Mouse (Mus musculus) layer of hippocampus, adult 18-20 months (tissue): ENCODE measurements around the gene Irf7. TPM values are rescaled to one million over a fixed set of nuclear protein-coding genes. Genes with fewer than 3 reads are reported as not detected.

Experiments used
- DNase-seq, 2 experiments: peaks; one replicate each; pipeline ENCODE4 v3.0.0; 2022; ENCODE audit warnings: low spot score in 2 of 2
- microRNA-seq, 2 experiments: library from miRNA; unstranded; fragments of <30 nt; microRNA quantifications; one replicate each; pipeline ENCODE4 v1.2.0; 2021
- total RNA-seq, 2 experiments: library from RNA; stranded (reverse); gene quantifications; 2 replicates each; pipeline ENCODE4 v1.2.3; 2021

Gene Irf7
- total RNA-seq, 2 experiments from 2014 or later = 0.46 to 1.2 TPM

GRCm38 (mm10) chr7:141221249-141222125 lies 44.8 kb downstream of the Irf7 start:
- DNase-seq = peak; percentile 90 to 94

GRCm38 (mm10) chr7:141220377-141220776 lies 45.9 kb downstream of the Irf7 start:
- no peak for DNase-seq

- DNase-seq = no peak
Measured at GRCm38 (mm10) chr7:141219558-141220099, 46.7 kb downstream of the Irf7 start.

GRCm38 (mm10) chr7:141218557-141219133 lies 47.6 kb downstream of the Irf7 start:
- no peak for DNase-seq

- no peak for DNase-seq
Measured at GRCm38 (mm10) chr7:141218141-141218540, 48.1 kb downstream of the Irf7 start.

GRCm38 (mm10) chr7:141217343-141218013 lies 48.8 kb downstream of the Irf7 start:
- DNase-seq = no peak

GRCm38 (mm10) chr7:141216894-141217293 lies 49.4 kb downstream of the Irf7 start:
- no peak for DNase-seq

GRCm38 (mm10) chr7:141215880-141216733 lies 50.2 kb downstream of the Irf7 start:
- DNase-seq = no peak

- peak; percentile 68 to 79 for DNase-seq
Measured at GRCm38 (mm10) chr7:141215101-141215879, 51.0 kb downstream of the Irf7 start, which contains the start of gene Rassf7. Gene Rassf7, plus strand, starts transcription at chr7:141215860.

- no peak for DNase-seq
Measured at GRCm38 (mm10) chr7:141214310-141214709, 52.0 kb downstream of the Irf7 start.

- DNase-seq = no peak
Measured at GRCm38 (mm10) chr7:141213605-141214235, 52.6 kb downstream of the Irf7 start, which contains the start of gene Lmntd2. Gene Lmntd2, minus strand, starts transcription at chr7:141214080.

- no peak for DNase-seq
Measured at GRCm38 (mm10) chr7:141213133-141213532, 53.1 kb downstream of the Irf7 start.

Small RNA genes within 50 kb of the gene (microRNA-seq; reads per million reads assigned to microRNA genes)
- 70.8 to 81.7 reads per million in 2 experiments for gene Mir210

Other genes starting within 250 kb of the Irf7 start
- gene Ifitm6, start 248.6 kb downstream of the Irf7 start, total RNA-seq = not detected
- gene Gm17387, start 237.3 kb downstream of the Irf7 start, total RNA-seq = not detected
- gene B4galnt4, start 205.4 kb downstream of the Irf7 start, total RNA-seq = 10 to 100 TPM; 84.2 to 86.8 TPM
- not detected for gene Pkp3, start 188.3 kb downstream of the Irf7 start, total RNA-seq
- gene Sigirr, start 165.9 kb downstream of the Irf7 start, total RNA-seq = 1 to 10 TPM; 1.9 to 2.1 TPM
- gene Ano9, start 148.7 kb downstream of the Irf7 start, total RNA-seq = not detected
- gene Ptdss2, start 144.1 kb downstream of the Irf7 start, total RNA-seq = 10 to 100 TPM; 47.4 to 50.6 TPM
- gene Rnh1, start 93.6 kb downstream of the Irf7 start, total RNA-seq = 10 to 100 TPM; 35.5 to 45.9 TPM
- gene Hras, start 72.5 kb downstream of the Irf7 start, total RNA-seq = 100 to 1,000 TPM; 201 TPM
- gene Lrrc56, start 72.3 kb downstream of the Irf7 start, total RNA-seq = 1 to 10 TPM; 4.3 to 4.5 TPM
- not detected for gene Lmntd2, start 52.4 kb downstream of the Irf7 start, total RNA-seq
- 1 to 10 TPM in 1 of 2 experiments, under 1 TPM in 1; 0.71 to 1.5 TPM for gene Rassf7, start 50.6 kb downstream of the Irf7 start, total RNA-seq
- 10 to 100 TPM; 76.9 to 78.8 TPM for gene Phrf1, start 37.7 kb downstream of the Irf7 start, total RNA-seq
- gene Cdhr5, start 10.3 kb upstream of the Irf7 start, total RNA-seq = not detected
- gene Sct, start 12.7 kb upstream of the Irf7 start, total RNA-seq = not detected
- not detected for gene Drd4, start 25.5 kb upstream of the Irf7 start, total RNA-seq
- gene Deaf1, start 61.2 kb upstream of the Irf7 start, total RNA-seq = 10 to 100 TPM; 66.3 to 79.6 TPM
- 10 to 100 TPM; 29.2 to 30.5 TPM for gene Tmem80, start 61.3 kb upstream of the Irf7 start, total RNA-seq
- gene Eps8l2, start 72.4 kb upstream of the Irf7 start, total RNA-seq = 1 to 10 TPM; 5.0 to 9.0 TPM
- gene Taldo1, start 125.7 kb upstream of the Irf7 start, total RNA-seq = 100 to 1,000 TPM; 122 to 125 TPM
- gene Gatd1, start 147.7 kb upstream of the Irf7 start, total RNA-seq = 10 to 100 TPM; 37.7 to 39.9 TPM
- gene Cend1, start 163.0 kb upstream of the Irf7 start, total RNA-seq = 100 to 1,000 TPM; 265 to 270 TPM
- gene Slc25a22, start 171.4 kb upstream of the Irf7 start, total RNA-seq = 100 to 1,000 TPM; 319 to 320 TPM
- 1 to 10 TPM in 1 of 2 experiments, under 1 TPM in 1; 0.69 to 1.1 TPM for gene Pidd1, start 177.5 kb upstream of the Irf7 start, total RNA-seq
- gene Rplp2, start 180.9 kb upstream of the Irf7 start, total RNA-seq = 100 to 1,000 TPM; 557 to 573 TPM
- 10 to 100 TPM; 29.9 to 35.6 TPM for gene Pnpla2, start 188.7 kb upstream of the Irf7 start, total RNA-seq
- 1 to 10 TPM; 3.3 TPM for gene Cracr2b, start 194.6 kb upstream of the Irf7 start, total RNA-seq
- gene Cd151, start 200.9 kb upstream of the Irf7 start, total RNA-seq = 10 to 100 TPM; 24.2 to 26.0 TPM
- 10 to 100 TPM; 39.2 to 42.8 TPM for gene Polr2l, start 208.7 kb upstream of the Irf7 start, total RNA-seq
- 10 to 100 TPM; 11.3 to 11.7 TPM for gene Tspan4, start 208.8 kb upstream of the Irf7 start, total RNA-seq